Mouse (Mus musculus): ENCODE data around the gene Olfr248. TPM values are rescaled to one million over a fixed set of nuclear protein-coding genes. Genes with fewer than 3 reads are reported as not detected.
"Not testable (repeated sequence)": the region's sequence is repeated elsewhere in the genome, so short reads cannot be mapped to it uniquely, and the experiment has no call there.

Gene Olfr248
- total RNA-seq (2021) = not detected

GRCm38 (mm10) chr1:174390746-174391145, at the start of gene Olfr248:
TSS of gene Olfr248 (plus strand) at chr1:174391046.
- no peak for DNase-seq

- not testable (repeated sequence) for DNase-seq
Measured at GRCm38 (mm10) chr1:174353636-174354035, 37.2 kb upstream of the Olfr248 start.

- DNase-seq = no peak
Measured at GRCm38 (mm10) chr1:174354640-174355039, 36.2 kb upstream of the Olfr248 start.

GRCm38 (mm10) chr1:174364882-174365451, 25.9 kb upstream of the Olfr248 start, which contains the start of gene Olfr417:
TSS of gene Olfr417 (plus strand) at chr1:174365122.
- DNase-seq = no peak

- DNase-seq = no peak
Measured at GRCm38 (mm10) chr1:174373799-174374198, 17.0 kb upstream of the Olfr248 start.

- no peak for DNase-seq
Measured at GRCm38 (mm10) chr1:174422959-174423358, 32.1 kb downstream of the Olfr248 start.

GRCm38 (mm10) chr1:174423764-174424163, 32.9 kb downstream of the Olfr248 start, which contains the start of gene Olfr414:
TSS of gene Olfr414 (plus strand) at chr1:174424064.
- DNase-seq = no peak

- no peak for DNase-seq
Measured at GRCm38 (mm10) chr1:174426180-174426986, 35.5 kb downstream of the Olfr248 start.

GRCm38 (mm10) chr1:174427402-174427801, 36.6 kb downstream of the Olfr248 start:
- no peak for DNase-seq

GRCm38 (mm10) chr1:174428407-174428806, 37.6 kb downstream of the Olfr248 start:
- no peak for DNase-seq

- DNase-seq = no peak
Measured at GRCm38 (mm10) chr1:174434121-174434520, 43.3 kb downstream of the Olfr248 start.

Other genes starting within 250 kb of the Olfr248 start
- not detected for gene Olfr420, start 235.4 kb upstream of the Olfr248 start, total RNA-seq (2021)
- under 1 TPM; 0.05 to 0.07 TPM for gene Spta1, start 218.3 kb upstream of the Olfr248 start, total RNA-seq (2021)
- gene Olfr419, start 139.0 kb upstream of the Olfr248 start, total RNA-seq (2021) = not detected
- gene Mptx1, start 60.5 kb upstream of the Olfr248 start, total RNA-seq (2021) = not detected
- not detected for gene Olfr417, start 25.9 kb upstream of the Olfr248 start, total RNA-seq (2021)
- not detected for gene Olfr414, start 33.0 kb downstream of the Olfr248 start, total RNA-seq (2021)
- gene Olfr220, start 51.0 kb downstream of the Olfr248 start, total RNA-seq (2021) = not detected
- 10 to 100 TPM; 69.2 to 73.0 TPM for gene Fmn2, start 110.8 kb downstream of the Olfr248 start, total RNA-seq (2021)